Mouse (Mus musculus): ENCODE measurements around the gene Ulk4.

- TF ChIP-seq CTCF (IDR thresholded peaks at IDR 0.05; ENCODE audit: borderline replicate concordance, control insufficient read depth, extremely low read depth, insufficient read depth, low read length, poor library complexity) (no peak), POLR2A (IDR thresholded peaks at IDR 0.05; ENCODE audit: control insufficient read depth, extremely low read depth, insufficient read depth, low read length, poor library complexity) (no peak)
Observed at GRCm38 (mm10) chr9:121253983-121254382, 23.0 kb downstream of the Ulk4 start.

Measured in thymus, adult 2 months (tissue).